Mouse (Mus musculus): ENCODE results near the gene Prr19.
A peak's percentile ranks its signal among the peaks of the same experiment; 100 is the strongest.
"Not testable (repeated sequence)": the region's sequence is repeated elsewhere in the genome, so short reads cannot be mapped to it uniquely, and the experiment has no call there.

Prr19 gene

GRCm38 (mm10) chr7:25317446-25317999 lies 16.3 kb downstream of the Prr19 start:
- peak in 1 of 2 experiments; percentile 57 for DNase-seq (ENCODE audit: low spot score in 2 of 2)

DNA sequence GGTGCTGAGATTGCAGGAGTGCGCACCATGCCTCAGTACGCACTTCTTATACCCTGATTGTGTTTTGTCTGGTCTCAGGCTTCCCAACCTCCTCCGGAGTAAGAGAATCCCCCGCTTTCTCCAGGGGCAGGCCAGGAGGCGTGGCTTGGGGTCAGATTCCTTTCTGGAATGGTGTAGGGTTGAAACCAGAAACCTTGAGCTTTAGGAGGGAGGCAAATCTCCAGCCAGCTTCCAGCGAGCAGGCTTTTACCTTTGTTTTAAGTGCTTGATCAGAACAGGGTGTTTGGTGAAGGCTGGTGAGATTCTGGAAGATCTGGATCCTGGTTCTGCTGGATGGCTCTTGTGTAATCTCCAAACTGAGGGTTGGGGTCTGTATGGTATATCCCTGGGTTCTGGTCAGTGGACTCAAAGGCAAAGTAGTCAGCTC lies 20.9 kb downstream of the Prr19 start:
- no peak for DNase-seq (ENCODE audit: low spot score in 2 of 2)

GRCm38 (mm10) chr7:25323219-25323618 lies 22.0 kb downstream of the Prr19 start:
- DNase-seq (ENCODE audit: low spot score in 2 of 2) = no peak

DNA sequence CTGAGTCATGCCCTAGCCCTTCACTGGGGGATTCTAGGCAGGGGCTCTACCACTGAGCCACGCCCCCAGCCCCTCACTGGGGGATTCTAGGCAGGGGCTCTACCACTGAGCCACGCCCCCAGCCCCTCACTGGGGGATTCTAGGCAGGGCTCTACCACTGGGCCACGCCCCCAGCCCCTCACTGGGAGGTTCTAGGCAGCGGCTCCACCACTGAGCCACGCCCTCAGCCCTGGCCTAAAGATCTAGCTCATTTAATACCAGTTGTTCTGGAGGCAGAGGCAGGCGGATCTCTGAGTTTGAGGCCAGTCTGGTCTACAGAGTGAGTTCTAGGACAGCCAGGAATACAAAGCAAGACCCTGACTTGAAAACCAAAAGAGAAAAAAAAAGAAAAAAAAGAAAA lies 24.2 kb downstream of the Prr19 start:
- not testable (repeated sequence) for DNase-seq (ENCODE audit: low spot score in 2 of 2)

DNA sequence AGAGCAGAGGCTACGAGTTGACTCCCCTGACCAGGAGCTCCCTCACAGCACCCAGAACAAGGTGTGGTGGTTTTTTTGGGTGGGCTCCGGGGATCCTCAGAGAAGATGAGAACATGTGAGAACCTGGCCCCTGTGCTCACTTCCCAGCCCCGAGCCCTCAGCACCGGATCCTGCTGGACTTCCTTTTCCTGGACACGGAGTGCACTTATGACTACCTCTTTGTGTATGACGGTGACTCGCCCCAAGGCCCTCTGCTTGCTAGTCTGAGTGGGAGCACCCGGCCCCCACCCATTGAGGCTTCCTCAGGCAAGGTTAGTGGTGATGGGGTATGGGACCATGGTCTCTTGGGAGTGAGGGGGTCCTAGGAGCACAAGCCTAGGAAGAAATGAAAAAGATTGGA lies 25.0 kb downstream of the Prr19 start:
- DNase-seq (ENCODE audit: low spot score in 2 of 2) = no peak

GRCm38 (mm10) chr7:25333596-25334307 lies 32.5 kb downstream of the Prr19 start:
- peak; percentile 65 to 78 for DNase-seq (ENCODE audit: low spot score in 2 of 2)

DNA sequence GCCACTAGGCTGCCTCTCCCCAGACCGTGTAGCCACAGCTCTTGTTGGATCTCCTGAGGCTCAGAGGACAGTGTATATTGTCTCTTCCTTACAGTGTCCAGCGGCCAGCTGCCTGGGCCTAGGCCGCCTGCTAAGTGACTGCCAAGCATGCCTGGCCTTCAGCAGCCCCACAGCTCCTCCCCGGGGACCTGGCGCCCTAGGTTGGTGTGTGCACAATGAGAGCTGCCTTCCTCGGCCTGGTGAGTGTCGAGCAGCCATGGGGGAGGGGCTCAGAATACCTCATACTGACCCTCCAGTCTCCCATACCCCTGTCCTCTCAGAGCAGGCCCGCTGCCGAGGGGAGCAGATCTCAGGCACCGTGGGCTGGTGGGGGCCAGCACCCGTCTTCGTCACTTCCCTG lies 33.3 kb downstream of the Prr19 start:
- no peak for DNase-seq (ENCODE audit: low spot score in 2 of 2)

DNA sequence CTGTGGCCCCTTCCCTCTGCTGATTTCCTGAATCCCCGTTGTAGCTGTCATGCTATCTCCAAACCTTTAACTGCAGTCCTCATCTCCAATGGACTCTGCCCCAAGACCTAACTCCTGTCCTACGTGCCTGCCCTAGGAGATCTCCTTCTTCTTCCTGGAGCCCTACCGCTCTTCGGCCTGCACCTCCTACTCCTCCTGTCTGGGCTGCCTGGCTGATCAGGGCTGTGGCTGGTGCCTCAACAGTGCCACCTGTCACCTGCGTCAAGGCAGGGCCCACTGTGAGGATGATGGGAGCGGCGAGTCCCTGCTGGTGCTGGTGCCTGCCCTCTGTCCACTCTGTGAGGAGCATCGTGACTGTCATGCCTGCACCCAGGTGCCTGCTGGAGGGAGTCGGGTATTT lies 38.1 kb downstream of the Prr19 start:
- no peak for DNase-seq (ENCODE audit: low spot score in 2 of 2)

DNA sequence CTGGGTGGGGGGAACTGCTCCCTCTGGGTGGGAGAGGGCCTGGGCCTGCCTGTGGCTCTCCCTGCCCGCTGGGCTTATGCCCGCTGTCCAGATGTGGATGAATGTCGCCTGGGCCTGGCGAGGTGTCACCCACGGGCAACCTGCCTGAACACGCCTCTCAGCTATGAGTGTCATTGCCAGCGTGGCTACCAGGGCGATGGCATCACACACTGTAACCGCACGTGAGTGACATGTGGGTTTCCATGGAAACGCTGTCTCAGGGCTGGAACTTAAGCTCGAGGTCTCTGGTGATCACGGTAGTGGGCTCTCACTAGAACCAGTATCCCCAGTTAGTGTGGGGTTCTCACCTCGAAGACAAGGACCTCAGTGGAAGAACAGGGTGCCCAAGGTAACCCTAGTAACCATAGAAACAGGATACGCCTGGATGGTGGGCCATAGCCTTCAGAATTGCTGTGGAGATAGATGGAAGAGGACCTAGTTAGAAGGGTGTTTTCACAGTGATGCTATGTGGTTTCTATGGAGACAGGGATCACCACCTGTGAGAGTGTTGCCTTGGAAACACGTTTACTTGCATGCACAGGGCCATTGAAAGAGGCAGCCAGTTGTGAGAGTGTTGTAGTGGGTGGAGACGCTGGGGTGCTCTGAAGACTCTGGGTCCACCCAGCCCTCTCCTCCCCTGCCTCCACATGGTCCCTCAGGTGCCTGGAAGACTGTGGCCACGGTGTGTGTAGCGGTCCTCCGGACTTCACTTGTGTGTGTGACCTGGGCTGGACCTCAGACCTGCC lies 40.0 kb downstream of the Prr19 start:
- DNase-seq (ENCODE audit: low spot score in 2 of 2) = peak in 1 of 2 experiments; percentile 85

DNA sequence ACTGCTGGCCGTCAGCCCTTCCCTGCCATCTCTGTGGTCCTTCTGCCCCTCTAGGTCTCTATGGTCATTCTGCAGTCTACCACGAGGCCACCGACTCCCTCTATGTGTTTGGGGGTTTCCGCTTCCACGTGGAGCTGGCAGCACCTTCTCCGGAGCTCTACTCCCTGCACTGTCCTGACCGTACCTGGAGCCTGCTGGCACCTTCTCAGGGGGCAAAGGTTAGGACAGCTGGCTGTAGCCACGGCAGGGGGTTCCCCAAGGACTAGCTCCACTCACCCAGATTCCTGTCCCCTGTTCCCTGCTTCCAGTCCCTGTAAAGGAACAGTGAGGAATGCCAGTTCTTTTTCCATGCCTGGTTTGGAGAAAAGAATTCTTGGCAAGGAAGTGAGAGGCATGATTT lies 47.6 kb downstream of the Prr19 start:
- no peak for DNase-seq (ENCODE audit: low spot score in 2 of 2)

Data from right cerebral cortex, postnatal 10 days (tissue).